Mouse (Mus musculus) CH12.LX (cell line): Measurements from ENCODE around the gene Neurl1a. TPM values are rescaled to one million over a fixed set of nuclear protein-coding genes. Genes with fewer than 3 reads are reported as not detected.

Experiments used
- DNase-seq: peaks from one replicate; pipeline ENCODE4 v3.0.0-alpha.2; 2013; ENCODE audit errors: extremely low read depth
- H3K27ac ChIP-seq: 2 replicates; pipeline ENCODE4 v1.5.1; 2012; ENCODE audit warnings: low read depth, mild to moderate bottlenecking, control low read depth, moderate library complexity; ENCODE audit not compliant: insufficient read depth
- H3K27me3 ChIP-seq: replicated peaks from 2 replicates; pipeline ENCODE3; 2012; ENCODE audit warnings: inconsistent platforms
- H3K36me3 ChIP-seq, 2 experiments: replicated peaks in 1 of 2; 2 replicates each; pipeline versions ENCODE3 to v1.6.1; 2012; ENCODE audit warnings: inconsistent platforms in 1 of 2, low read length in 1 of 2, mild to moderate bottlenecking in 1 of 2, mixed read lengths in 1 of 2, moderate library complexity in 1 of 2; ENCODE audit not compliant: control insufficient read depth in 1 of 2, insufficient read depth in 1 of 2
- H3K4me1 ChIP-seq, 2 experiments: 2 replicates each; pipeline ENCODE4 v1.6.1; 2012; ENCODE audit warnings: inconsistent platforms in 1 of 2, moderate library complexity in 1 of 2; ENCODE audit not compliant: insufficient read depth in 2 of 2, control insufficient read depth in 1 of 2
- H3K4me2 ChIP-seq: 2 replicates; pipeline ENCODE4 v1.6.1; 2012; ENCODE audit warnings: low read depth, mild to moderate bottlenecking, control low read depth; ENCODE audit not compliant: poor library complexity, insufficient read depth, severe bottlenecking
- H3K4me3 ChIP-seq, 3 experiments: fragments of 150-350 bp in 1 of 3; sonication (generic) in 1 of 3; replicated peaks in 1 of 3; 2 replicates each; pipeline versions ENCODE3 to v1.5.1; 2011 to 2012; ENCODE audit warnings: low read depth in 2 of 3, low read length in 2 of 3, mild to moderate bottlenecking in 2 of 3, moderate library complexity in 2 of 3, control low read depth in 1 of 3, improper control_type of control experiment in 1 of 3, inconsistent platforms in 1 of 3, mixed read lengths in 1 of 3; ENCODE audit not compliant: poor library complexity in 1 of 3
- H3K79me2 ChIP-seq: replicated peaks from 2 replicates; pipeline ENCODE4 v1.6.1; 2012; ENCODE audit warnings: mild to moderate bottlenecking, moderate library complexity; ENCODE audit not compliant: control insufficient read depth, poor library complexity, insufficient read depth, severe bottlenecking; ENCODE audit errors: extremely low read depth
- H3K9ac ChIP-seq: 2 replicates; pipeline ENCODE4 v1.6.1; 2012; ENCODE audit warnings: low read depth, mild to moderate bottlenecking, control low read depth, moderate library complexity; ENCODE audit not compliant: insufficient read depth
- H3K9me3 ChIP-seq: replicated peaks from 2 replicates; pipeline ENCODE3; 2012; ENCODE audit warnings: low read length, inconsistent platforms, mixed read lengths
- CHD2 ChIP-seq: IDR thresholded peaks from 2 replicates; pipeline ENCODE4 v1.6.1; 2011; ENCODE audit warnings: low read length, improper control_type of control experiment
- E2F4 ChIP-seq: IDR thresholded peaks from 2 replicates; pipeline ENCODE4 v1.6.1; 2011; ENCODE audit warnings: low read depth, low read length, improper control_type of control experiment; ENCODE audit not compliant: insufficient replicate concordance
- EP300 ChIP-seq: IDR thresholded peaks from 2 replicates; pipeline ENCODE4 v1.6.1; 2011; ENCODE audit warnings: low read length, improper control_type of control experiment
- GABPA ChIP-seq: IDR thresholded peaks from 2 replicates; pipeline ENCODE4 v1.6.1; 2012; ENCODE audit warnings: low read depth, low read length, improper control_type of control experiment, inconsistent platforms; ENCODE audit not compliant: insufficient replicate concordance
- HCFC1 ChIP-seq: IDR thresholded peaks from 2 replicates; pipeline ENCODE4 v1.6.1; 2012; ENCODE audit warnings: low read depth, mild to moderate bottlenecking, inconsistent platforms, low read length, improper control_type of control experiment
- JUN ChIP-seq: IDR thresholded peaks from 2 replicates; pipeline ENCODE4 v1.6.1; 2011; ENCODE audit warnings: low read depth, mild to moderate bottlenecking, low read length, improper control_type of control experiment, moderate library complexity; ENCODE audit not compliant: insufficient read depth
- MAFK ChIP-seq: IDR thresholded peaks from 2 replicates; pipeline ENCODE4 v1.6.1; 2011; ENCODE audit warnings: low read length, improper control_type of control experiment; ENCODE audit not compliant: insufficient replicate concordance
- MEF2A ChIP-seq: IDR thresholded peaks from 2 replicates; pipeline ENCODE4 v1.6.1; 2014; ENCODE audit warnings: low read depth, mild to moderate bottlenecking, inconsistent platforms, low read length, improper control_type of control experiment, borderline replicate concordance
- MXI1 ChIP-seq: IDR thresholded peaks from 2 replicates; pipeline ENCODE4 v1.6.1; 2011; ENCODE audit warnings: mild to moderate bottlenecking, low read depth, low read length, improper control_type of control experiment
- NRF1 ChIP-seq: IDR thresholded peaks from 2 replicates; pipeline ENCODE4 v1.6.1; 2014; ENCODE audit warnings: low read depth, mild to moderate bottlenecking, inconsistent platforms, low read length, improper control_type of control experiment, moderate library complexity
- PAX5 ChIP-seq: IDR thresholded peaks from 2 replicates; pipeline ENCODE4 v1.6.1; 2012; ENCODE audit warnings: low read length, inconsistent platforms, mixed read lengths
- POLR2A ChIP-seq: IDR thresholded peaks from 2 replicates; pipeline ENCODE4 v1.6.1; 2011; ENCODE audit warnings: low read depth, mild to moderate bottlenecking, improper control_type of control experiment, low read length
- RCOR1 ChIP-seq: conservative IDR thresholded peaks from 2 replicates; pipeline ENCODE4 v1.6.1; 2012; ENCODE audit warnings: low read depth, mild to moderate bottlenecking, inconsistent platforms, low read length, improper control_type of control experiment
- TCF12 ChIP-seq: IDR thresholded peaks from 2 replicates; pipeline ENCODE4 v1.6.1; 2014; ENCODE audit warnings: low read depth, mild to moderate bottlenecking, inconsistent platforms, low read length, improper control_type of control experiment
- ZMIZ1 ChIP-seq: IDR thresholded peaks from 2 replicates; pipeline ENCODE4 v1.6.1; 2012; ENCODE audit warnings: low read depth, mild to moderate bottlenecking, inconsistent platforms, low read length, improper control_type of control experiment
- dilution Hi-C: fragments of 300-500 bp; cut with MboI; formaldehyde crosslinking; loops from 2 replicates; pipeline ENCODE4 v1.14.3; 2020; ENCODE audit warnings: low sequenced_read_pairs; ENCODE audit not compliant: extremely low pct_unique_long_range_greater_than_20kb, extremely low pct_ligation_motif_present
- in situ Hi-C: fragments of 300-500 bp; cut with MboI; formaldehyde crosslinking; loops from 3 replicates; pipeline ENCODE4 v1.14.3; 2019; ENCODE audit warnings: low sequenced_read_pairs, low pct_ligation_motif_present, low pct_unique_long_range_greater_than_20kb, mixed read lengths
- polyA plus RNA-seq: library from polyadenylated mRNA; unstranded; fragments of >175 nt; gene quantifications from 2 replicates; pipeline ENCODE4 v1.2.1, GENCODE M21; 2012; ENCODE audit warnings: low read depth; ENCODE audit not compliant: insufficient read length
- total RNA-seq, 2 experiments: library from RNA; depleted of rRNA; stranded (reverse); fragments of 300-350 nt in 1 of 2; fragments of >200 nt in 1 of 2; gene quantifications; 2 replicates each; pipeline ENCODE4 v1.2.3; 2012 to 2014

Gene Neurl1a
- total and polyA plus RNA-seq, 3 experiments: 0.05 to 0.13 TPM; not detected in 1

DNA sequence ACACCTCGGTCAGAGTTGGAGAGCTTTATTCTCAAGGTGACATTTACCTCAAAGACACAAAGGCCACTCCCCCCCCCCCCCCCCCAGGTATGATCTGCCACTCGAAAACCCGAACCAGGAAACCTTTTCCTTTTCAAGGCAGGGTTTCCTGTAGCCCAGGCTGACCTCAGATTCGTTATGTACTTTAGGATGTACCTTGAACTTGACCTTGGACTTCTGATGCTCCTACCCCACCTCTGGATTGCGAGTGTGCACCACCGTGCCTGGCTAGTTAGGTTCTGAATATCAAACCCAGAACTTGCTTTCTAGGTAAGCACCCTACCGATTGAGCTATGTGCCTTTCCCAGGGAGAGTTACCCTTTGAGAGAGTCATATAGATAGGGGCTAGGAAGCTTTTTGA is 69.7 kb downstream of the Neurl1a start:
- in situ Hi-C loops: no loop called here
- Histone ChIP-seq H3K27ac (no peak overlapping the region), H3K4me2 (no peak overlapping the region), H3K9ac (no peak overlapping the region), H3K4me1 (peaks cover 0 to 4% of the 10 kb centered on the region in 2 experiments; a peak in 3 of 4 replicates), H3K27me3 (peaks cover 3% of the 10 kb centered on the region), H3K36me3 (no peaks in the 10 kb centered on the region), H3K4me3 (no peak overlapping the region), H3K9me3 (peaks cover 4% of the 10 kb centered on the region), H3K79me2 (no peaks in the 10 kb centered on the region)
- TF ChIP-seq CHD2 (no peak), EP300 (no peak), E2F4 (no peak)
- dilution Hi-C loops: no loop called here
- no peak for DNase-seq

DNA sequence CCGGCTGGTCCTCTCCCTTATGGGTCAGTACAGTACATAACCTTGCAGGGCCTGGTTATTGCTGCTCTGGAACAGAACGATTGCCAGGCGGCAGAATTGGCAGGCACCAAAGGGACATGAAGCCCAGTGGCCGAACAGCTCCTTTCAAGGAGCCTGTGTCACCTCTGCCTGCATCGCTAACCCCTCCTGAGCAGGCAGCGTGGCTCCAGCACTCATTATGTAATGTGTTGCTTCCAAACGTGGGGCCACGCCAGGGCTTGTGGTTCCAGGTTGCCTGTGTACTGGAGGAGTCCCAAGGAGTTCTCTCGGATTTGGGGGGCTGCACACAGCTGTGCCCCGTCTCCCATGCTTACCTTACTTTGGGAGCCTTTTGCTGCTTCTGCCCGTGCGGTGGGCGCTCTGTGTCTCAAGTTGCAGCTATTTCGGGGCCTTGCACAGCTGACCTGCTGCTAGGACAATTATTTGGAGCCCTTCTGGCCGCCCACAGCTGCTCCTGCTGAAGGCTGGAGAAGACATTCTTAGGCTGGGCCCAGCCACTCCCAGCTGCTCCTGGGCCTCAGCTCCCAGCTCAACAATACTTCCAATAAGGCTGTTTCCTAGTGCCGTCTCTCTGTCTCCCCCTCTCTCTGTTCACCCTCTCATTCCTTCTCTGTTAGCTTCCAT is 70.4 kb downstream of the Neurl1a start:
- in situ Hi-C loops (no loop called here), dilution Hi-C loops (no loop called here)
- H3K9ac ChIP-seq: no peak overlapping the region
- no peak for DNase-seq
- H3K4me3 ChIP-seq: no peak overlapping the region
- no peaks in the 10 kb centered on the region for H3K79me2 ChIP-seq
- no peak overlapping the region for H3K4me2 ChIP-seq
- H3K27me3 ChIP-seq: peaks cover 3% of the 10 kb centered on the region
- TF ChIP-seq RCOR1 (no peak), HCFC1 (no peak), MEF2A (no peak), ZMIZ1 (no peak), EP300 (no peak), TCF12 (no peak), CHD2 (no peak), PAX5 (no peak), MAFK (no peak), GABPA (no peak), MXI1 (no peak), E2F4 (no peak)
- TF ChIP-seq, all 38 proteins: peak for 0
- peaks cover 0 to 4% of the 10 kb centered on the region in 2 experiments; a peak in 3 of 4 replicates for H3K4me1 ChIP-seq
- no peak overlapping the region for H3K27ac ChIP-seq
- peaks cover 8% of the 10 kb centered on the region for H3K9me3 ChIP-seq
- H3K36me3 ChIP-seq: no peaks in the 10 kb centered on the region

DNA sequence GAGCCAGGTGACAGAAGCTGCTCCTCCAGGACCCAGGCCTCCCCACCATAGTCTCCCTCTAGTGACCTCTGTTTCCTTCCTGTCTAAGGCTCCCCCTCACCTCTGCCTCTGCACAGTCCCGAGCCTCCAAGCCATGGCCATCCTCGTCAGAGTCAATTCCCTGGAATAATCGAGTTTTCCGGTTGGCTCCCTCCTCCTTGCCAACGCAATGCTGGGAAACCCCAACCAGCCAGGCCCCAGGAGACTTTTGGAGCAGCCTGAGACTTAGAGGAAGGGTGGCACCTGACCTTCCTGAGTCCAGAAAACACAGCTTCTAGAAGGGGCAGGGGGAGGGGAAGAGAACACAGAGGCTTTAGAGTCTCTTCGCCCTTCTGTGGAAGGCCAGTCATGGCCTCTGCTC is 72.3 kb downstream of the Neurl1a start:
- no peaks in the 10 kb centered on the region for H3K36me3 ChIP-seq
- H3K27ac ChIP-seq: no peak overlapping the region
- DNase-seq: no peak
- peaks cover 0 to 4% of the 10 kb centered on the region in 2 experiments; a peak in 3 of 4 replicates for H3K4me1 ChIP-seq
- no peaks in the 10 kb centered on the region for H3K79me2 ChIP-seq
- TF ChIP-seq PAX5: no peak
- TF ChIP-seq NRF1: no peak
- TF ChIP-seq MEF2A: no peak
- no peak for TF ChIP-seq TCF12
- TF ChIP-seq POLR2A: no peak
- TF ChIP-seq JUN: no peak
- no peak overlapping the region for H3K4me2 ChIP-seq
- in situ Hi-C loops: no loop called here
- H3K4me3 ChIP-seq: no peak overlapping the region
- H3K9me3 ChIP-seq: peaks cover 20% of the 10 kb centered on the region
- H3K27me3 ChIP-seq: peaks cover 3% of the 10 kb centered on the region
- no peak overlapping the region for H3K9ac ChIP-seq
- dilution Hi-C loops: no loop called here
